Comparison of ENCODE assay signal across 10 mouse cellular contexts in the genomic region with DNA sequence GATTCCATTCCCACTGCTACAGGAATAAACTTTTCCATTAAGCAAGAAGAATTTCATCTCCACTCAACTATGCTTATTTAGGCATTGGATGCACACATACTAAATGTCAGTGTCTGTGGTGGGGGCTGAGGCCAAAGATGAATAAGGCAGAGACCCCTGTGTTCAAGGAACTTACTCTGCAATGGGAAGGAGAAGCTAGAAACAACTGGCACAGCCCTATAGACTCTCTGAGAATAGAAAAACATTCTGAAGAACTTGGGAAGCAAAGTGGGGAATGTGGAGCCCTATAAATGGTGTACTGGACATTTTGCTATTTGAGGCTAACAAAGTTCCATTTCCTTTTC.
"Had no signal": no experiment of that assay in that cellular context is flagged by ENCODE, and none has a peak within 500 bp of the region (broad histone marks: within the 10 kb centered on the region; RNA-seq: fewer than 3 reads in every experiment).

No protein-coding gene starts in this region.

- H3K9ac ChIP-seq: limb, embryonic 15.5 days; liver, embryonic 12.5 days; midbrain, embryonic 12.5 days had no signal

- ATAC-seq: intestine, postnatal 0 days; liver, embryonic 12.5 days had no signal

- H3K4me3 ChIP-seq: limb, embryonic 15.5 days; liver, embryonic 12.5 days; megakaryocyte, embryonic 14.5 days; midbrain, embryonic 12.5 days had no signal

- H3K36me3 ChIP-seq: limb, embryonic 15.5 days; liver, embryonic 12.5 days; midbrain, embryonic 12.5 days had no signal

- H3K4me2 ChIP-seq: limb, embryonic 15.5 days; liver, embryonic 12.5 days; midbrain, embryonic 12.5 days had no signal

- DNase-seq: layer of hippocampus, adult 9-11 months; layer of hippocampus, postnatal 36 days; right cerebral cortex, postnatal 14 days; thymus, postnatal 36 days had no signal

- H3K9me3 ChIP-seq: limb, embryonic 15.5 days; liver, embryonic 12.5 days; midbrain, embryonic 12.5 days had no signal

- H3K4me1 ChIP-seq: liver, embryonic 12.5 days; midbrain, embryonic 12.5 days had no signal

- H3K27me3 ChIP-seq: limb, embryonic 15.5 days; liver, embryonic 12.5 days; megakaryocyte, embryonic 14.5 days; midbrain, embryonic 12.5 days had no signal

- H3K27ac ChIP-seq: kidney, postnatal 0 days; liver, embryonic 12.5 days; midbrain, embryonic 12.5 days had no signal
